Mouse (Mus musculus): Measurements from ENCODE around the gene Gm382. TPM values are rescaled to one million over a fixed set of nuclear protein-coding genes. Genes with fewer than 3 reads are reported as not detected.

The Gm382 gene
- not detected in 2 replicates for polyA plus RNA-seq (2016; fragmentation: Nextera tagmentation; extraction: Ambion mirVana)

- Histone ChIP-seq H3K9me3 (no peaks in the 10 kb centered on the region), H3K4me3 (no peak within 1 kb of the TSS), H3K36me3 (replicated peaks) (no peaks in the 10 kb centered on the region), H3K27ac (replicated peaks) (no peak within 1 kb of the TSS), H3K4me1 (no peaks in the 10 kb centered on the region), H3K27me3 (replicated peaks; ENCODE audit: low read depth, poor library complexity, severe bottlenecking) (no peaks in the 10 kb centered on the region)
- DNase-seq (ENCODE audit: low spot score), result no peak
- WGBS, result 93% methylated on average over 1 of the region's 1 CpGs
Observed at GRCm38 (mm10) chrX:127039672-127040071, at the start of gene Gm382. TSS of gene Gm382 (plus strand) at chrX:127039972.

DNA sequence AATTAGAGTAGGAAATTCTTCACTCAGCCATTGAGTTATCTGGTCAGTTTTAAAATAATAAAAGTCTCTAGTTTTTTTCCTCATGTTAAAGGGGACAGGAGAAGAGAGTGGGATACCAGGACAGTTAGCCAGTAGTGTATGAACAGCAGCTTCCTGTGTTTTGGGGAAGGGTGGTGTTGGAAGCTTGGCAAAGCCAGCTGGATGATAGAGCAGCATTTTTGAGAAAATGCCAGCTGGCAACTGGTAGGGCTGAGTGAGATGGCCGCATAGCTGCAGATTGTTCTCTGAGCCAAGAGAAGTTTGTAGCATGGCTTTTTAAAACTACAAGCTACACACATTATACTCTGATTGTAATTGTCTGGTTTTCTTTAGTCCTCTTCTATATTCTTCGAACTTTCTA lies 30.4 kb downstream of the Gm382 start:
- no peak for DNase-seq (ENCODE audit: low spot score)
- Histone ChIP-seq H3K4me3 (no peak overlapping the region), H3K4me1 (no peaks in the 10 kb centered on the region), H3K36me3 (replicated peaks) (no peaks in the 10 kb centered on the region), H3K9me3 (no peaks in the 10 kb centered on the region), H3K27ac (replicated peaks) (no peak overlapping the region), H3K27me3 (replicated peaks; ENCODE audit: low read depth, poor library complexity, severe bottlenecking) (no peaks in the 10 kb centered on the region)
- WGBS, result 97% methylated on average over 2 of the region's 2 CpGs

DNA sequence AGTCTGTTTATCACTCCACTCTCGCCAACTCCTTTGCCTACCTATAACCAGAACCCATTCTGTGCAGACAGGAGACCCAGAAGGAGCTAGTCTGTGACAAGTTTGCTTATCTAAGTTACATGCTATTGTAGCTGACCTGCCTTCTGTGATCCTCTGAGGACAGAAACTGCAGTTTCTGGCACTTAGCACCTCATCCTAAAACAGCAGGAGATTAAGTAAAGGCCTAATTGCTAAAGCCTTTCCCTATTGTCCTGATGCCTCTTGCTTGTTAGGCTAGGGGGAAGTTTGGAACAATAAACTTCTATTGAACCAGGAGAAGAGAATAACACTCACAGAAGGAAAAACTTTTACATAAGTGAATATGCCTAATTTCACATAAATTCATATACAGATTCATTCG lies 51.5 kb downstream of the Gm382 start:
- no peaks in the 10 kb centered on the region for H3K4me1 ChIP-seq
- 84% methylated on average over 2 of the region's 2 CpGs for whole genome bisulfite sequencing
- no peaks in the 10 kb centered on the region for H3K27me3 ChIP-seq (replicated peaks; ENCODE audit: low read depth, poor library complexity, severe bottlenecking)
- no peaks in the 10 kb centered on the region for H3K36me3 ChIP-seq (replicated peaks)
- H3K9me3 ChIP-seq, result no peaks in the 10 kb centered on the region
- no peak overlapping the region for H3K4me3 ChIP-seq
- DNase-seq (ENCODE audit: low spot score), result no peak
- H3K27ac ChIP-seq (replicated peaks), result no peak overlapping the region

DNA sequence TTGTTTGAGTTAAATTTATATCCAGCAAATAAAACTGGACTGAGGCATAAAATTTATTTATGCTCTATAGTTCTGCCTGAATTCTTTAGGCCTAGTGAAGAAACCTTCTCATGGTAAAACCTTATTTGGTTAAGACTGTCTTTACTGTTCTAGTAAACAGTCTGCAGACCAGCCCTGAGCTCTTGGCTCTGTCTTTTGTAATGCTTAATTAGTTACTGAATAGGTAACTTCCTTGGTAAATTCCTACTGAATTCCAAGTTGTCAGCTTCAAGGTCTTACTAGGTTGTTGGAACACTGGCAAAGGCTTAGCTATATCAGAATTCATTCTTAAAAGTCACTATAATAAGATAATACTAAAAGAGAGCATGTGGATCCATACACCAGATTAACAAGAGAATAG lies 53.3 kb downstream of the Gm382 start:
- Histone ChIP-seq H3K27me3 (replicated peaks; ENCODE audit: low read depth, poor library complexity, severe bottlenecking) (no peaks in the 10 kb centered on the region), H3K36me3 (replicated peaks) (no peaks in the 10 kb centered on the region), H3K4me1 (no peaks in the 10 kb centered on the region), H3K9me3 (peaks cover 3% of the 10 kb centered on the region; the same call in 1 of the 2 replicates), H3K4me3 (no peak overlapping the region), H3K27ac (replicated peaks) (no peak overlapping the region)
- DNase-seq (ENCODE audit: low spot score), result no peak

- Histone ChIP-seq H3K4me3 (no peak overlapping the region), H3K4me1 (no peaks in the 10 kb centered on the region), H3K9me3 (peaks cover 3% of the 10 kb centered on the region; the same call in 1 of the 2 replicates), H3K36me3 (replicated peaks) (no peaks in the 10 kb centered on the region), H3K27ac (replicated peaks) (no peak overlapping the region), H3K27me3 (replicated peaks; ENCODE audit: low read depth, poor library complexity, severe bottlenecking) (no peaks in the 10 kb centered on the region)
- DNase-seq (ENCODE audit: low spot score), result no peak
- 80% methylated on average over 3 of the region's 3 CpGs for WGBS
Observed at GRCm38 (mm10) chrX:127093961-127094360, 54.2 kb downstream of the Gm382 start.

GRCm38 (mm10) chrX:127104341-127104740 lies 64.6 kb downstream of the Gm382 start:
- WGBS, result 91% methylated on average over 2 of the region's 2 CpGs
- Histone ChIP-seq H3K27me3 (replicated peaks; ENCODE audit: low read depth, poor library complexity, severe bottlenecking) (no peaks in the 10 kb centered on the region), H3K27ac (replicated peaks) (no peak overlapping the region), H3K36me3 (replicated peaks) (no peaks in the 10 kb centered on the region), H3K4me3 (no peak overlapping the region), H3K9me3 (no peaks in the 10 kb centered on the region), H3K4me1 (no peaks in the 10 kb centered on the region)
- no peak for DNase-seq (ENCODE audit: low spot score)

Other genes starting within 250 kb of the Gm382 start
- gene 4932411N23Rik, start 224.1 kb upstream of the Gm382 start, polyA plus RNA-seq (2016; fragmentation: Nextera tagmentation; extraction: Ambion mirVana), result not detected in 2 replicates

Data from embryonic facial prominence, embryonic 10.5 days (tissue).